Mouse (Mus musculus): Measurements from ENCODE around the gene Foxp1.

Foxp1 gene

DNA sequence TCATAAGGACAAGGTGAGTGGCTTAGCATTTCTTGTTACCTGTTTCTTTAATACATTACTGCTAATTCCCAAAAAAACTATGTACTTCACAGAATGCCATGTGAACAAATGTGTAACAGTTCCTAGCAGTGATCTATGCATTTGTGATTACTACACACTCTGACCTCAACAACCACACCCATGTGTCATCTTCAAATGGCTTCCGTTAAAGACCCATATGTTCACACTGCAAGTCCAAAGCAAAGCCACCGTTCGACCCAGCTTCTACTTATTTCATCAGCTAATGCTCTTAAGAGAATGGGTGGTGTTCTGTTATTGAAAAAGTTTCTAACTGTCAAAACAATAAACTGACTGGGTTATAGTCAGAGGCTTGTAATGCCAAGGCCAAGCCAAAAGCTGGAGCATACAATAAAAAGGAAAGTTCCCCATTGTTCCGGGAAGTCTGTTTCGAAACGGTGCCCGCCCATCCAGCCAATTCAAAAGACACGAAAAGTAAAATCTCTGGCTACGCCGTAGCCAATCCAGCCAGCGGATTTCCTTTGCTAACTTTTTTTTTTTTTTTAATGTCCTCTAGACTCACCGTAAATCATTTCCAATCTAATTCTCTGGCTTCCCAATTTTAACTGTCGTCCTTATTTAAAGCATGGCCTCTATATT, 187.2 kb downstream of the Foxp1 start:
- CTCF ChIA-PET = interaction anchor here (0.6 to 1.0 kb wide), 3 partner anchors 9 to 191 kb away, joined by 3 to 13 read pairs (median 3); no protein-coding TSS in a partner anchor

DNA sequence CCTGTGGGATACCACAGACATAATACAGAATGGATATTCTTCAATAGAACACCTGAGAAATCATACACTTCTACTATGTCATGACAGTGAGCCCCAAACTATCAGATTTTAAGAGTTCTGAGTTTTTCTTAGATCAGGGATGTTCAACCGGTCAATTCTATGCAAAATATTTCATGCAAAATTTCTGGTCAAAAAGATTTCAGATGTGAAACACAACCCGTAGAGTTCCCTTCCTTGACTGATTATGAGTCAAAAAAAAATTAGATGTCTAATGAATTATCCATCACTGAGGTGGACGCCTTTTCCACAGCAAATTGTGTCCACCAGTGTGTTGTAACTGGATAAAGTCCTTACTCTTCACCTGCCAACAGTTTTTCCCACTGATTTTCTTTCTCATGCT, 188.3 kb downstream of the Foxp1 start:
- CTCF ChIA-PET = no interaction called here

DNA sequence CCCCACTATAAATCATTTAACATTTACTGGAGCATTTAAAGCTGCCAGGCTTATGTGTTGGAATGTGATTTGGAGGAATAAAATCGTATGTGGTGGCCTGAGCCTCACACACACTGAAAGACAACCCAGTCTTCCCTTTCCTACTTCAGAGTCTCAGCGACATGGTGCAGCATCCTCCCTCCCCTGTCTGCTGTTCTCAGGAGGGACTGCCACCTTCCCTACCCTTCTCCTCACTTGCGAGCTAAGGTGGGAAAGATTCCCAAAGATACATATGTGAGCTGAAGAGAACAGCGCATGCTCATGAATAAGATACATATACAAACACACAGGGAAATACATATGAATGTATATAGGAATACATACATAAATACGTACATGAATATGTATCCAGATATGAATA, 189.4 kb downstream of the Foxp1 start:
- CTCF ChIA-PET = no interaction called here

DNA sequence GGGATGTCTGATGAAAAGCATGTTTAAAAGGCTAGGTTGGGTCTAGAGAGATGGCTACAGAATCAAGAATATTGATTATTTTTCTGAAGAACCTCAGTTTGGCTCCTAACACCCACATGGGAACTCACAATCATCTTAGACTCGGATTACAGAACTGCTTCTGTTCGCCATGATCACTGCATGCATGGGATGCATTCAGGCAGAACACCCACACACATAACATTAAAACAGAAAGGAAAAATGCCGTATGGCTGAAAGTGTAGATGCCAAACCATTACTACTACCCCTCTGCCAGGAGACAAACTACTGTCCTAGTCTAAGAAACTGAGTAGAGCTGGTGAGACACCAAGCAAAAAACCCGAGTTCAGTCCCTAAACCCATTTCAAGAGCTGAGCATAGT, 192.4 kb downstream of the Foxp1 start:
- CTCF ChIA-PET = interaction anchor here (1.1 kb wide), 1 partner anchor 10 kb away, joined by 6 read pairs; no protein-coding TSS in a partner anchor

DNA sequence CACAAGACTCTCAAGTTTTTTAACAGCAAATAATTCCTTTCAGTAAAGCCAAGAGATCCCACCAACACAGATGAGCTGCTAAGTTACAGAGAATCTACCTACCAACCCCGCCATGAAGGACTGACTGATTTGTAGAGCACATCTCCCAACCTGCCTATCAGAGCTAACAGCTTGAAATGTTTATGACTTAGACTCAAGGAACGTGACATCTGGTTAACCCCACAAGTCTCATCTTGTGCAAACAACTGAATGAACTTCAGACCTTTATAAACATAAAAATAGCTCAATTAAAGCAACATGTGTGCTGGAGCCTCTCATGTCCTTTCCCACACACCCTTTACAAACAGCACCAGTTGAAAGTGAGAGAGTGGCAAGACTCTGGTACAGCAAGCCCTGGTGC, 193.9 kb downstream of the Foxp1 start:
- CTCF ChIA-PET = interaction anchor here (1.2 kb wide), 1 partner anchor 193 kb away, joined by 3 read pairs; no protein-coding TSS in a partner anchor

DNA sequence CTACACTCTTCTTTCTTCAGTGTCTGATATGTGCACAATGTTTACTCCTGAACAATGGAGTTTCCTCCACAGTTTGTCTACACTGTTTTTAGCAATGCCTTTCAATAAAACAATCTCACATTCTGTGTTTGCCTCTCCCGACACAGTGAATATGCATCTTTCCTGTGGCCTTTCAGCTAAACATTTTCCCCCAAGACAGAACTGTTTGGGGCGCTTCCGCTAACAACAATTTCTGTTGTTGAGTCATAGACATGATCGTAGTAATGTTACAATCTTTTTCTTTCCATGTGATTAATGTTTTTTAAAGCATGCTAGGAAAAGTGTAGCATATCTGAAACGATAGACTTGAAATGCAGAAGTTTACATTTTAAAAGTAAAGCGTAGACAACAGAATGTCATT, 194.4 kb downstream of the Foxp1 start:
- CTCF ChIA-PET = interaction anchor here (1.2 kb wide), 1 partner anchor 193 kb away, joined by 3 read pairs; no protein-coding TSS in a partner anchor

- CTCF ChIA-PET = interaction anchor here (1.2 kb wide), 1 partner anchor 194 kb away, joined by 3 read pairs; no protein-coding TSS in a partner anchor
Observed at GRCm38 (mm10) chr6:99327721-99328120, 194.8 kb downstream of the Foxp1 start.

DNA sequence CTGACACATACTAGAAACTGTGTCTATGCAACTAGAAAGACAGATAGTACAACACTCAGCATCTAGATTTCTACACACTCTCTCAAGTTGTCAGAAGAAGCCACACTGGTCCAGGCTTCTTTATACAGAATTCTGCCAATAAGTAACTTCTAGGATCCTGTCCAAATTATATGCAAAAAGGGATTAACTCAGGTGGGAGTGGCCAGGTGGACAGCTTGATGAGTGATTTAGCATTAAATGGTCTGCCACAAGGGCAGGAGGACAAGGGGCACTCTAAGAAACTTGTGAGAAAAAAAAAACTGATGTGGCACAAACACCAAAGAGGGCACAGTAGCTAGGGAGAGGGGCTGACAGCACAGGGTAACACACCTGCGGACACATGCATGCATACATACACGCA, 196.6 kb downstream of the Foxp1 start:
- CTCF ChIA-PET = no interaction called here

DNA sequence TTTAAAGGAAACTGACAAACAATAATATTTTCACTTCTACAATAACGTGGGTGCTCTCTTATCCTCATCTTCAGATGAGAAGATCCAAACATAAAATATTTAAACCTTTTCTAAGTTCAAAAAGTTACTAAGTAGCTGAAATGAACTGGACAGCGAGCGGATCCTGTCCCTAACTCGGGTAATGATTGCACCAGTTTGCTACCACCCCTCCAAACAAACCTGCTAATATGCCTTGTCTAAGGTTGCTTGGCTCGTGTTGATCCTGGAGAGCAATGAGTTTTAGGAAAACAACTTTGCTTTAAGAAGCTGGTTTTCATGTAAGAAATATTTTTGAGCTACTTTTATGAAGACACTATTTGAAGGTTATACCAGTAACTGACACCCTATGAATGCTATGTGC, 197.1 kb downstream of the Foxp1 start:
- CTCF ChIA-PET = no interaction called here

DNA sequence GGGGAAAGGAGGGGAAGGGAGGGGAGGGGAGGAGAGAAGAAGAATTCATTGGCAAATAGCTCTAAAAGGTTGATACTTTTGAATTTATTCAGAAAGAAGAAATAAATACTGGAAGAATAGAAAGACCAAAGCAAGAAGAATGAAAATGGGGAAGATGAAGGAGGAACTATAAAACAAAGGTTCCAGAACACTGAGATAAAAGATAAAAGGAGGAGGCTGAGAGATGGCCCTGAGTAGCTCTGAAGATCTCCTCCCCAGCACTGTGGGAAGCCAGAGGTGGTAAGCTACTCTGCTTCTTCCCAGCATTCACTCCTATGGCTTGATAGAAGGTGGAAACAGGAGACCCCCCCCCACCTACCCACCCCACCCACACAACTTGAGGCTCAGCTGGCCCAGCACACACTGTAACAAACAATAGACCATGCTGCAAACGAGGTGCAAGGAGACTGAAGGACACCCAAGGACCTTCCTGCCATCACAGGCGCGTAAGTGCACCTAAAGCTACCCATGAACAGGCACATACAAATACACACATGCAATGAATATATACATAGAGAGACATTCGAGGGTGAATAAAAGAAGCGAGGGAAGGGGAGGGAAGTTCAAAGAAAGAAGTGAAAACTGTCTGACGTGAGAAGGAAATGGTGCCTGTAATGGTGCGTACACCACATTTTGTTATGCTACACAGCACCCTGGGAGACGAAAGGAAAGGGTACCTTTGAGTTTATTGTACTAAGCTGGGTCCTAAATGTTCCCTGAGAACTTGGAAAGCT, 200.2 kb downstream of the Foxp1 start:
- CTCF ChIA-PET = interaction anchor here (0.5 to 0.7 kb wide), 4 partner anchors 15 to 207 kb away, joined by 3 to 20 read pairs (median 8); no protein-coding TSS in a partner anchor

- CTCF ChIA-PET = interaction anchor here (0.5 kb wide), 1 partner anchor 116 kb away, joined by 3 read pairs; no protein-coding TSS in a partner anchor
Observed at GRCm38 (mm10) chr6:99320444-99320843, 202.1 kb downstream of the Foxp1 start.

- CTCF ChIA-PET = no interaction called here
Observed at GRCm38 (mm10) chr6:99319415-99320405, 202.8 kb downstream of the Foxp1 start.

DNA sequence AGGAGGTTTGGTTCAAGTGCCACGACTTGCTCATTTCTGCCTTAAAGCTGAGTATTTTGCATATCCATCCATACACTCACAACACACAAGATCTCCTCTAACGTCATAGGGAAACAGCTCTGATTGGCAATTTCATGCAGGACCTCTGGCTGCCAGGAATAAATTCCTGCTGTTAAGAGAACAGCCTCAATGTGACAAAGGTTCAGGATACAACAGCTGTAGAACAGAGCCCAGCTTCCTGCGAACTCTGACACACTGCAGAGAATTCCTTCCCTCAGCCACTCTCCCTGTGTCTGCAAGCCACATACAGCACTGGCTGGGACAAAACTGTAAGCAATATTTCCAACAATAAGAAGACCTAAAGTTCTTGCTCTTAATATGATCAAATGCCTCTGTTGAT, 207.8 kb downstream of the Foxp1 start:
- CTCF ChIA-PET = interaction anchor here (0.7 kb wide), 1 partner anchor 31 kb away, joined by 3 read pairs; no protein-coding TSS in a partner anchor

DNA sequence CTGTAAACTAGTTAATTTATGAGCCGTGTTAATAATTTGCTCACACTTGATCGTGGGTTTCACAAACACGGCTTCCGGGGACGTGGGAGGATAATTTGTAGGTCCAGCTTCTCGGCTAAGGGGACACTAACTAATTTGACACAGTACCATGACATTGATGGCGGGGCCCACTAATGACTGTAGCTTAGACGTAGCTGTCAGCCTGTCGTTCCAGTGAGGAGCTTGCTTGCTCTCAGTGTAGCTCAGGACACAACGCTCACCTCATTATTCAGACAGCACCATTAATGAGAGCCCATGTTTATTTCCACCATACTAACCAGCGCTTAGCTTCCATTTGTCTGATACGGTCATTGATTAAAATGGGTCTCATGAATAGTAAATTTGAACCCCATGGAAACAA, 212.0 kb downstream of the Foxp1 start:
- CTCF ChIA-PET = no interaction called here

- CTCF ChIA-PET = no interaction called here
Observed at GRCm38 (mm10) chr6:99310171-99310500, 212.4 kb downstream of the Foxp1 start.

DNA sequence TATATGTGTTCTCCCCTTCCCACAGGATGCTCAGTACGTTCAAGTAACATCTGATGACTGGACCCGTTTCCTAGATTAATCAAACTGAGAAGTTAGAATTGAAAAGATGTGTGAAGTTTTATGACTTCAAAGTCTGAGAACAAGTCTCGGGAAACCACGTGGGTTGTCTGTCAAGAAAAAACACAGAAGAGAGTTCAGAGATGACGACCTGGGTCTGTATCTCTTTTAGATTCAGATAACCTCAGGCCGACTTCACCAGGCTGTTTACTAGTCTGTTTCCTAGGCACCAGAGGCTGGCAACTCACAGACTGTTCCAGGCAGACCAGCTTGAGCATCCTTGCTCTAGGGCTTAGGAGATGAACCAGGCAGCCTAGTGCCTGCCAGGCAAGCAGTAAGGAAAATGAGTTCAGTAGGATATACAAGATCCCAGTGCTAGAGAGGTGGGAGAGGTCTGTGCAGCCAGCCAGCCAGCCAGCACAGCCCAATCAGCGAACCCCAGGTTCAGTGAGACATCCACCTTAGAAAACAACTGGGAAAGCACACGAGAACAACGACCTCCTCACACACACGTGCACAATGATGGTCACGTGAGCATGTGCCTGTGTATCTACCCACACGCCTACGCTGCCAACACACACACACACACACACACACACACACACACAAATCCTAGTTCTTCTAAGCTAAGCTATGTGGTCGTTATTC, 212.9 kb downstream of the Foxp1 start:
- CTCF ChIA-PET = no interaction called here

GRCm38 (mm10) chr6:99305751-99306150, 216.8 kb downstream of the Foxp1 start:
- CTCF ChIA-PET = no interaction called here

DNA sequence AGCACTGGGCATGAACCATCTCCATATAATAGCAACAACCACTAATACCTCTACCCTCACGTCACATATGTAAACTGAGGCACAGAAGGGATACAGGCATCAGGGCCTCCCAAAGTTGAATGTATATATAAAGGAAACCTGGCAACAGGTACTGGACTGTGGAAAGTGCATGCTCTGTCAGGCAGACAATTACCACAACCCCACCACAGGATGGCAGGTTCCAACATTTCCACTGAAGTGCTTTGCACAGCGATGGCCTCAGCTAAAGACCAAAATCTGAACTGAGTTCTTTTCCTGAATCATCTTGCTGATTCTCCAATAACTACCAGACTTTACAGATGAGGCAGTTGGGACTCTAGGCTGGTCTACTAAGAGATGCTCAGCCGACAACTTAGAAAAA, 217.3 kb downstream of the Foxp1 start:
- CTCF ChIA-PET = no interaction called here

DNA sequence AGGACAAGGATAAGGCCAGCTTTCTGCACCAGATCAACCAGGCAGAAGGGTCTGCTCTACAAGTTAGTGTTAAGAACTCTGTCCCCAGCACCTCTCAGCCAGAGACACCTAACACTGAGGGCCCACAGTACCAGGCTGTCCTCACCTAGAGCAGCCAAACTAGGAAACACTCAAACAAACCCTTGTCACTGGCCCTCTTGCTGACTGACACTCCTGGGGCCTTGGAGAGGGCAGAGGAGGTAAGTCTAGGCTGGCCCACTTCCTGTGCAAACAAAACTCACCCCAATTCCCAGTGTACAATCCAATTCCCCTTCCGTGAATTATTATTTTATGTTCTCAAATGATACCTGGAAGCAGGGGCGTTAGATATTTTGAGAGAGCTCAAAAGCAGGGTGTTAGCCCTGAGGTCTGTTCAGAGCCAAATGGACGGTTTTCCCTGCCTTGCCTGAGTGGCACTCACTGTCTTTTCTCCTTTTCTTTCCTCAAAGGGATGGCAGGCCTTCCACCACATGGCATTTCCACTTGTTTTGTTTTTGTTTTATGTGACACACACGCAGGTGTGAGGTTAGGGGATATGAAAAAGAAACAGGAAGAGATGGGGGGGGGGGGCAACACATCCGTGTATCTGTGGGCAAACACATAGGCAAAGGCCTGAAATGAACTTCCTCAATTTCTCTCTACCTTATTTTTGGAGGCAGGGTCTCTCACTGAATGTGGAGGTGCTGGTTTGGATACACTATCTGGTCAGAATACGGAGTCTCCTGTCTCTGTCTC, 219.7 kb downstream of the Foxp1 start:
- CTCF ChIA-PET = interaction anchor here (0.7 to 0.8 kb wide), 2 partner anchors 38 to 88 kb away, joined by 3 to 11 read pairs; no protein-coding TSS in a partner anchor

DNA sequence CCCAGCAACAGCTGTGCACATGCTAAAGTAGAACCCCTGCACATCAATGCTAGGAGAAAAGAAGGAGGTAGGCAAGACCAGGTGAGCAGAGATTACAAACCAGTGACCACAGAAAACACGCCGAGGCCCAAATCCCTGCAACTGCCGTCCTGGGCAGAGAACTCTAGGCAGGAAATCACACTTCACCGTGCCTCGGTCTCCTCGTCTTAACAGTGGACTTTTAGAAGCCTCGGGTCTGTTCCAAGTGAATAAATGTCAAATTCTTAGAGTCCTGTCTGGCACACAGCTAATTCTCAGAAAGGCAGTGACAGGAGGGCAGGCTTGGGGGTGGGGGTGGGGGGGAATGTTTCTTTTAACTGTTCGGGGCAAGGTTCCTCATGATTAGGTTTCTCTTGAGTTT, 220.6 kb downstream of the Foxp1 start:
- CTCF ChIA-PET = interaction anchor here (0.6 to 0.7 kb wide), 2 partner anchors 34 to 117 kb away, joined by 3 read pairs; no protein-coding TSS in a partner anchor
